Mouse (Mus musculus) embryonic facial prominence, embryonic 13.5 days (tissue): Measurements from ENCODE around the gene Mad1l1. TPM values are rescaled to one million over a fixed set of nuclear protein-coding genes. Genes with fewer than 3 reads are reported as not detected.
"Not testable (repeated sequence)": the region's sequence is repeated elsewhere in the genome, so short reads cannot be mapped to it uniquely, and the experiment has no call there.

Experiments used
- ATAC-seq: fragments of 200-750 bp; cut with Nextera tagmentation; 2 replicates; pipeline ENCODE4 v1.8.0; 2017; ENCODE audit warnings: low read depth; ENCODE audit not compliant: insufficient number of reproducible peaks, insufficient read depth, low FRiP score, low TSS enrichment
- H3K27ac ChIP-seq: fragments of 300-500 bp; sonication (generic); 2 replicates; pipeline ENCODE4 v1.5.1; 2015; ENCODE audit warnings: moderate library complexity, mild to moderate bottlenecking, inconsistent platforms
- H3K27me3 ChIP-seq: fragments of 300-500 bp; sonication (generic); 2 replicates; pipeline ENCODE4 v1.6.1; 2015; ENCODE audit warnings: mild to moderate bottlenecking, inconsistent platforms
- H3K36me3 ChIP-seq: fragments of 300-500 bp; sonication (generic); 2 replicates; pipeline ENCODE4 v1.6.1; 2015; ENCODE audit warnings: mild to moderate bottlenecking, inconsistent platforms
- H3K4me1 ChIP-seq: fragments of 300-500 bp; sonication (generic); 2 replicates; pipeline ENCODE4 v1.6.1; 2015; ENCODE audit warnings: inconsistent platforms
- H3K4me2 ChIP-seq: fragments of 300-500 bp; sonication (generic); 2 replicates; pipeline ENCODE4 v1.6.1; 2015; ENCODE audit warnings: moderate library complexity, mild to moderate bottlenecking, inconsistent platforms
- H3K4me3 ChIP-seq: fragments of 300-500 bp; sonication (generic); 2 replicates; pipeline ENCODE4 v1.5.1; 2015; ENCODE audit warnings: mild to moderate bottlenecking, inconsistent platforms
- H3K9ac ChIP-seq: fragments of 300-500 bp; sonication (generic); 2 replicates; pipeline ENCODE4 v1.6.1; 2015; ENCODE audit warnings: mild to moderate bottlenecking, inconsistent platforms
- H3K9me3 ChIP-seq: fragments of 300-500 bp; sonication (generic); 2 replicates; pipeline ENCODE4 v1.6.1; 2016; ENCODE audit warnings: inconsistent platforms
- WGBS: fragments of 180-500 bp; shearing (Covaris S2); methylation state at CpG from one replicate; pipeline ENCODE4 v1.1.7; 2015; ENCODE audit warnings: mixed read lengths; 5-methylcytosine and 5-hydroxymethylcytosine counted together
- polyA plus RNA-seq: library from polyadenylated mRNA; unstranded; fragments of >200 nt; fragmentation: Nextera tagmentation; extraction: Ambion mirVana; gene quantifications from 2 replicates; pipeline ENCODE4 v1.2.1, GENCODE M21; 2015

Gene Mad1l1
- polyA plus RNA-seq, 1 experiment from 2014 or later, result 58.1 TPM

GRCm38 (mm10) chr5:140010405-140010804 lies 310.9 kb downstream of the Mad1l1 start:
- no peak overlapping the region for H3K9ac ChIP-seq
- no peaks in the 10 kb centered on the region for H3K9me3 ChIP-seq
- H3K4me1 ChIP-seq, result peaks cover 32% of the 10 kb centered on the region
- no peak for ATAC-seq
- H3K36me3 ChIP-seq, result peaks cover 11% of the 10 kb centered on the region; the same call in 1 of the 2 replicates
- H3K27ac ChIP-seq, result no peak overlapping the region
- WGBS, result 82% methylated on average over 3 of the region's 3 CpGs
- no peak overlapping the region for H3K4me2 ChIP-seq
- H3K27me3 ChIP-seq, result no peaks in the 10 kb centered on the region
- no peak overlapping the region for H3K4me3 ChIP-seq

GRCm38 (mm10) chr5:140009083-140009655 lies 312.2 kb downstream of the Mad1l1 start:
- Histone ChIP-seq H3K4me1 (peaks cover 29% of the 10 kb centered on the region), H3K4me2 (no peak overlapping the region), H3K36me3 (peaks cover 11% of the 10 kb centered on the region; the same call in 1 of the 2 replicates), H3K9ac (no peak overlapping the region), H3K27me3 (no peaks in the 10 kb centered on the region), H3K4me3 (no peak overlapping the region), H3K9me3 (no peaks in the 10 kb centered on the region), H3K27ac (no peak overlapping the region)
- ATAC-seq, result no peak
- WGBS, result 76% methylated on average over 7 of the region's 7 CpGs

- 60% methylated on average over 5 of the region's 5 CpGs for WGBS
- no peaks in the 10 kb centered on the region for H3K9me3 ChIP-seq
- no peak overlapping the region for H3K4me2 ChIP-seq
- H3K27ac ChIP-seq, result peak overlapping the region; percentile 22; the same call in 1 of the 2 replicates
- peaks cover 11% of the 10 kb centered on the region; the same call in 1 of the 2 replicates for H3K36me3 ChIP-seq
- H3K4me1 ChIP-seq, result peaks cover 22% of the 10 kb centered on the region
- no peak for ATAC-seq
- H3K9ac ChIP-seq, result 0 out of 2 replicates have a peak overlapping the region, but pooled peaks have one; percentile 36
- no peak overlapping the region for H3K4me3 ChIP-seq
- no peaks in the 10 kb centered on the region for H3K27me3 ChIP-seq
Measured at GRCm38 (mm10) chr5:140008523-140008806, 312.9 kb downstream of the Mad1l1 start.

- Histone ChIP-seq H3K4me3 (no peak overlapping the region), H3K9ac (0 out of 2 replicates have a peak overlapping the region, but pooled peaks have one; percentile 36), H3K36me3 (peaks cover 11% of the 10 kb centered on the region; the same call in 1 of the 2 replicates), H3K9me3 (no peaks in the 10 kb centered on the region), H3K27me3 (no peaks in the 10 kb centered on the region), H3K4me1 (peaks cover 22% of the 10 kb centered on the region), H3K4me2 (no peak overlapping the region; the same call in 1 of the 2 replicates), H3K27ac (peak overlapping the region; percentile 22; the same call in 1 of the 2 replicates)
- 36% methylated on average over 9 of the region's 9 CpGs for WGBS
- ATAC-seq, result 0 out of 2 replicates have a peak, but pooled peaks have one; percentile 35
Measured at GRCm38 (mm10) chr5:140007656-140008522, 313.5 kb downstream of the Mad1l1 start.

GRCm38 (mm10) chr5:140006861-140007260 lies 314.5 kb downstream of the Mad1l1 start:
- Histone ChIP-seq H3K27me3 (no peaks in the 10 kb centered on the region), H3K4me1 (peaks cover 22% of the 10 kb centered on the region), H3K9ac (no peak overlapping the region), H3K36me3 (peaks cover 11% of the 10 kb centered on the region; the same call in 1 of the 2 replicates), H3K4me2 (no peak overlapping the region), H3K27ac (peak overlapping the region; percentile 48; the same call in 1 of the 2 replicates), H3K9me3 (no peaks in the 10 kb centered on the region), H3K4me3 (no peak overlapping the region)
- ATAC-seq, result no peak
- 49% methylated on average over 8 of the region's 8 CpGs for WGBS

- WGBS, result 43% methylated on average over 3 of the region's 3 CpGs
- no peak for ATAC-seq
Measured at GRCm38 (mm10) chr5:140002541-140002940, 318.8 kb downstream of the Mad1l1 start.

GRCm38 (mm10) chr5:139998916-139999315 lies 322.4 kb downstream of the Mad1l1 start:
- WGBS, result 44% methylated on average over 6 of the region's 6 CpGs
- Histone ChIP-seq H3K27ac (no peak overlapping the region), H3K4me1 (0 out of 2 replicates have a peak, but pooled peaks cover 9% of the 10 kb centered on the region), H3K9me3 (no peaks in the 10 kb centered on the region), H3K4me3 (no peak overlapping the region), H3K9ac (no peak overlapping the region), H3K36me3 (no peaks in the 10 kb centered on the region), H3K4me2 (no peak overlapping the region), H3K27me3 (no peaks in the 10 kb centered on the region)
- ATAC-seq, result no peak

More at GRCm38 (mm10) chr5:140002541-140002940, 318.8 kb downstream of the Mad1l1 start:
- Histone ChIP-seq H3K36me3 (0 out of 2 replicates have a peak, but pooled peaks cover 3% of the 10 kb centered on the region), H3K4me1 (peaks cover 25% of the 10 kb centered on the region), H3K4me3 (no peak overlapping the region), H3K27ac (no peak overlapping the region), H3K4me2 (no peak overlapping the region), H3K9ac (no peak overlapping the region), H3K9me3 (no peaks in the 10 kb centered on the region), H3K27me3 (no peaks in the 10 kb centered on the region)

GRCm38 (mm10) chr5:139998321-139998720 lies 323.0 kb downstream of the Mad1l1 start:
- not testable (repeated sequence) for H3K4me1 ChIP-seq, H3K27me3 ChIP-seq, H3K4me2 ChIP-seq, H3K36me3 ChIP-seq, ATAC-seq, H3K9me3 ChIP-seq, H3K27ac ChIP-seq, H3K4me3 ChIP-seq, H3K9ac ChIP-seq
- WGBS, result 66% methylated on average over 12 of the region's 12 CpGs

GRCm38 (mm10) chr5:139991531-139991930 lies 329.8 kb downstream of the Mad1l1 start:
- 90% methylated on average over 3 of the region's 3 CpGs for WGBS
- Histone ChIP-seq H3K4me2 (no peak overlapping the region), H3K9ac (no peak overlapping the region), H3K4me3 (no peak overlapping the region), H3K9me3 (peaks cover 16% of the 10 kb centered on the region; the same call in 1 of the 2 replicates), H3K4me1 (no peaks in the 10 kb centered on the region), H3K27me3 (no peaks in the 10 kb centered on the region), H3K27ac (no peak overlapping the region), H3K36me3 (no peaks in the 10 kb centered on the region)
- no peak for ATAC-seq

GRCm38 (mm10) chr5:139985073-139985746 lies 336.1 kb downstream of the Mad1l1 start:
- no peaks in the 10 kb centered on the region for H3K4me1 ChIP-seq
- ATAC-seq, result no peak
- WGBS, result 45% methylated on average over 18 of the region's 18 CpGs

GRCm38 (mm10) chr5:139981976-139982375 lies 339.4 kb downstream of the Mad1l1 start:
- H3K27me3 ChIP-seq, result peaks cover 6% of the 10 kb centered on the region; the same call in 1 of the 2 replicates

More at GRCm38 (mm10) chr5:139985073-139985746, 336.1 kb downstream of the Mad1l1 start:
- no peaks in the 10 kb centered on the region for H3K36me3 ChIP-seq
- no peak overlapping the region for H3K27ac ChIP-seq
- H3K4me3 ChIP-seq, result no peak overlapping the region
- H3K27me3 ChIP-seq, result no peaks in the 10 kb centered on the region
- H3K4me2 ChIP-seq, result no peak overlapping the region
- peaks cover 8% of the 10 kb centered on the region; the same call in 1 of the 2 replicates for H3K9me3 ChIP-seq
- H3K9ac ChIP-seq, result no peak overlapping the region

More at GRCm38 (mm10) chr5:139981976-139982375, 339.4 kb downstream of the Mad1l1 start:
- Histone ChIP-seq H3K9ac (no peak overlapping the region), H3K4me2 (no peak overlapping the region), H3K4me1 (0 out of 2 replicates have a peak, but pooled peaks cover 3% of the 10 kb centered on the region), H3K27ac (no peak overlapping the region), H3K4me3 (no peak overlapping the region), H3K9me3 (no peaks in the 10 kb centered on the region), H3K36me3 (no peaks in the 10 kb centered on the region)
- WGBS, result 94% methylated on average over 1 of the region's 1 CpGs
- no peak for ATAC-seq
